Mouse (Mus musculus): ENCODE data around the gene Pcmt1. TPM values are rescaled to one million over a fixed set of nuclear protein-coding genes. Genes with fewer than 3 reads are reported as not detected.

The Pcmt1 gene
- total and polyA plus RNA-seq, 2 experiments from 2014 or later, result 92.3 to 165 TPM

GRCm38 (mm10) chr10:7608611-7609010 lies 72.3 kb downstream of the Pcmt1 start:
- H3K9me3 ChIP-seq (ENCODE audit: low read length), result no peaks in the 10 kb centered on the region
- DNase-seq (no peak), ATAC-seq (no peak)
- no peaks in the 10 kb centered on the region for H3K4me1 ChIP-seq (ENCODE audit: insufficient read depth)
- no peak overlapping the region for H3K27ac ChIP-seq (ENCODE audit: low read depth, low read length)
- H3K27me3 ChIP-seq (ENCODE audit: insufficient read depth, low read length), result no peaks in the 10 kb centered on the region
- peaks cover 27% of the 10 kb centered on the region for H3K36me3 ChIP-seq (ENCODE audit: insufficient read depth)
- WGBS, result 97% methylated on average over 17 of the region's 17 CpGs
- no peak overlapping the region for H3K4me2 ChIP-seq (ENCODE audit: low read depth)
- no peak overlapping the region for H3K4me3 ChIP-seq (ENCODE audit: low read depth, low read length)
- H3K9ac ChIP-seq, result no peak overlapping the region
- no peak for TF ChIP-seq CTCF (IDR thresholded peaks at IDR 0.05; ENCODE audit: low read depth)

GRCm38 (mm10) chr10:7606437-7606836 lies 74.5 kb downstream of the Pcmt1 start:
- H3K27me3 ChIP-seq (ENCODE audit: insufficient read depth, low read length), result no peaks in the 10 kb centered on the region
- no peaks in the 10 kb centered on the region for H3K9me3 ChIP-seq (ENCODE audit: low read length)
- H3K4me1 ChIP-seq (ENCODE audit: insufficient read depth), result no peaks in the 10 kb centered on the region
- H3K4me2 ChIP-seq (ENCODE audit: low read depth), result no peak overlapping the region
- no peak overlapping the region for H3K4me3 ChIP-seq (ENCODE audit: low read depth, low read length)
- H3K36me3 ChIP-seq (ENCODE audit: insufficient read depth), result peaks cover 29% of the 10 kb centered on the region
- 95% methylated on average over 2 of the region's 2 CpGs for WGBS
- ATAC-seq (no peak), DNase-seq (no peak)
- no peak overlapping the region for H3K27ac ChIP-seq (ENCODE audit: low read depth, low read length)
- TF ChIP-seq CTCF (IDR thresholded peaks at IDR 0.05; ENCODE audit: low read depth), result no peak
- no peak overlapping the region for H3K9ac ChIP-seq

- Histone ChIP-seq H3K9me3 (ENCODE audit: low read length) (no peaks in the 10 kb centered on the region), H3K27me3 (ENCODE audit: insufficient read depth, low read length) (no peaks in the 10 kb centered on the region), H3K4me2 (ENCODE audit: low read depth) (no peak overlapping the region), H3K4me3 (ENCODE audit: low read depth, low read length) (no peak overlapping the region), H3K4me1 (ENCODE audit: insufficient read depth) (no peaks in the 10 kb centered on the region), H3K36me3 (ENCODE audit: insufficient read depth) (peaks cover 23% of the 10 kb centered on the region), H3K27ac (ENCODE audit: low read depth, low read length) (no peak overlapping the region), H3K9ac (no peak overlapping the region)
- ATAC-seq (peak; percentile 64), DNase-seq (no peak)
- TF ChIP-seq CTCF (IDR thresholded peaks at IDR 0.05; ENCODE audit: low read depth), result no peak
- 79% methylated on average over 2 of the region's 2 CpGs for WGBS
These were observed 75.8 kb downstream of the Pcmt1 start for GRCm38 (mm10) chr10:7605168-7605567.

- DNase-seq (peak; percentile 74), ATAC-seq (peak; percentile 70)
- Histone ChIP-seq H3K36me3 (ENCODE audit: insufficient read depth) (peaks cover 5% of the 10 kb centered on the region; the same call in 1 of the 2 replicates), H3K27ac (ENCODE audit: low read depth, low read length) (no peak overlapping the region), H3K9me3 (ENCODE audit: low read length) (no peaks in the 10 kb centered on the region), H3K4me1 (ENCODE audit: insufficient read depth) (no peaks in the 10 kb centered on the region), H3K27me3 (ENCODE audit: insufficient read depth, low read length) (no peaks in the 10 kb centered on the region), H3K4me3 (ENCODE audit: low read depth, low read length) (no peak overlapping the region), H3K4me2 (ENCODE audit: low read depth) (no peak overlapping the region), H3K9ac (no peak overlapping the region)
- WGBS, result 13% methylated on average over 6 of the region's 6 CpGs
- TF ChIP-seq CTCF (IDR thresholded peaks at IDR 0.05; ENCODE audit: low read depth), result peak; percentile 90
These were observed 80.3 kb downstream of the Pcmt1 start for GRCm38 (mm10) chr10:7600647-7601046.

- no peak overlapping the region for H3K4me2 ChIP-seq (ENCODE audit: low read depth)
- H3K9me3 ChIP-seq (ENCODE audit: low read length), result no peaks in the 10 kb centered on the region
- DNase-seq (no peak), ATAC-seq (no peak)
- no peak overlapping the region for H3K27ac ChIP-seq (ENCODE audit: low read depth, low read length)
- no peak for TF ChIP-seq CTCF (IDR thresholded peaks at IDR 0.05; ENCODE audit: low read depth)
- no peak overlapping the region for H3K4me3 ChIP-seq (ENCODE audit: low read depth, low read length)
- H3K9ac ChIP-seq, result no peak overlapping the region
- WGBS, result 92% methylated on average over 7 of the region's 7 CpGs
- peaks cover 5% of the 10 kb centered on the region; the same call in 1 of the 2 replicates for H3K36me3 ChIP-seq (ENCODE audit: insufficient read depth)
- H3K27me3 ChIP-seq (ENCODE audit: insufficient read depth, low read length), result no peaks in the 10 kb centered on the region
- no peaks in the 10 kb centered on the region for H3K4me1 ChIP-seq (ENCODE audit: insufficient read depth)
These were observed 82.8 kb downstream of the Pcmt1 start for GRCm38 (mm10) chr10:7598177-7598576.

- Histone ChIP-seq H3K27me3 (ENCODE audit: insufficient read depth, low read length) (no peaks in the 10 kb centered on the region), H3K36me3 (ENCODE audit: insufficient read depth) (no peaks in the 10 kb centered on the region), H3K4me3 (ENCODE audit: low read depth, low read length) (no peak overlapping the region), H3K27ac (ENCODE audit: low read depth, low read length) (no peak overlapping the region), H3K9ac (no peak overlapping the region), H3K9me3 (ENCODE audit: low read length) (no peaks in the 10 kb centered on the region), H3K4me2 (ENCODE audit: low read depth) (no peak overlapping the region), H3K4me1 (ENCODE audit: insufficient read depth) (peaks cover 9% of the 10 kb centered on the region)
- no peak for ATAC-seq
- WGBS, result 38% methylated on average over 1 of the region's 1 CpGs
- DNase-seq, result no peak
- no peak for TF ChIP-seq CTCF (IDR thresholded peaks at IDR 0.05; ENCODE audit: low read depth)
These were observed 84.7 kb downstream of the Pcmt1 start for GRCm38 (mm10) chr10:7596251-7596650.

- H3K36me3 ChIP-seq (ENCODE audit: insufficient read depth), result no peaks in the 10 kb centered on the region
- H3K9ac ChIP-seq, result no peak overlapping the region
- H3K4me1 ChIP-seq (ENCODE audit: insufficient read depth), result peaks cover 18% of the 10 kb centered on the region
- WGBS, result 44% methylated on average over 7 of the region's 7 CpGs
- no peak for TF ChIP-seq CTCF (IDR thresholded peaks at IDR 0.05; ENCODE audit: low read depth)
- no peaks in the 10 kb centered on the region for H3K27me3 ChIP-seq (ENCODE audit: insufficient read depth, low read length)
- no peak for ATAC-seq
- H3K27ac ChIP-seq (ENCODE audit: low read depth, low read length), result no peak overlapping the region
- no peak overlapping the region for H3K4me3 ChIP-seq (ENCODE audit: low read depth, low read length)
- DNase-seq, result no peak
- no peak overlapping the region for H3K4me2 ChIP-seq (ENCODE audit: low read depth)
- no peaks in the 10 kb centered on the region for H3K9me3 ChIP-seq (ENCODE audit: low read length)
These were observed 86.1 kb downstream of the Pcmt1 start for GRCm38 (mm10) chr10:7594797-7595196.

Data from forebrain, postnatal 0 days (tissue).